Mouse (Mus musculus) lung, adult 2 months (tissue): ENCODE results near the gene Zfp637.

Source experiments
- CTCF ChIP-seq: fragments of 200-500 bp; IDR thresholded peaks from 2 replicates; pipeline ENCODE4 v1.5.1; 2011; ENCODE audit warnings: mild to moderate bottlenecking, low read length, control low read depth; ENCODE audit not compliant: insufficient read depth
- POLR2A ChIP-seq: fragments of 200-500 bp; IDR thresholded peaks from 2 replicates; pipeline ENCODE4 v1.6.1; 2011; ENCODE audit warnings: low read depth, mild to moderate bottlenecking, control low read depth, low read length, borderline replicate concordance; ENCODE audit errors: extremely low read depth

GRCm38 (mm10) chr6:117881997-117882396 lies 41.0 kb downstream of the Zfp637 start:
- TF ChIP-seq POLR2A = no peak
- TF ChIP-seq CTCF = no peak
